Mouse (Mus musculus) midbrain, embryonic 11.5 days (tissue): Measurements from ENCODE around the gene St3gal2. TPM values are rescaled to one million over a fixed set of nuclear protein-coding genes. Genes with fewer than 3 reads are reported as not detected.

ENCODE experiments used
- ATAC-seq: fragments of 200-750 bp; cut with Nextera tagmentation; 2 replicates; pipeline ENCODE4 v1.8.0; 2017; ENCODE audit warnings: moderate TSS enrichment, moderate library complexity; ENCODE audit not compliant: low FRiP score
- DNase-seq: peaks from one replicate; pipeline ENCODE4 v3.0.0; 2015; ENCODE audit warnings: low spot score; ENCODE audit errors: missing footprints
- H3K27ac ChIP-seq: fragments of 300-500 bp; sonication (generic); 2 replicates; pipeline ENCODE4 v1.5.1; 2014; ENCODE audit warnings: low read depth, low read length
- H3K27me3 ChIP-seq: fragments of 300-500 bp; sonication (generic); 2 replicates; pipeline ENCODE4 v1.6.1; 2014; ENCODE audit warnings: mild to moderate bottlenecking, low read length, moderate library complexity, mixed read lengths; ENCODE audit not compliant: control insufficient read depth, insufficient read depth
- H3K36me3 ChIP-seq: fragments of 300-500 bp; sonication (generic); 2 replicates; pipeline ENCODE4 v1.6.1; 2014; ENCODE audit warnings: mild to moderate bottlenecking, low read length, moderate library complexity, mixed read lengths; ENCODE audit not compliant: control insufficient read depth, insufficient read depth
- H3K4me1 ChIP-seq: fragments of 300-500 bp; sonication (generic); 2 replicates; pipeline ENCODE4 v1.6.1; 2014; ENCODE audit warnings: low read length; ENCODE audit not compliant: control insufficient read depth, insufficient read depth
- H3K4me2 ChIP-seq: fragments of 300-500 bp; sonication (generic); 2 replicates; pipeline ENCODE4 v1.6.1; 2014; ENCODE audit warnings: mild to moderate bottlenecking, moderate library complexity
- H3K4me3 ChIP-seq: fragments of 300-500 bp; sonication (generic); 2 replicates; pipeline ENCODE4 v1.5.1; 2014; ENCODE audit warnings: low read depth, low read length
- H3K9ac ChIP-seq: fragments of 300-500 bp; sonication (generic); 2 replicates; pipeline ENCODE4 v1.6.1; 2014; ENCODE audit warnings: low read length
- H3K9me3 ChIP-seq: fragments of 300-500 bp; sonication (generic); 2 replicates; pipeline ENCODE4 v1.6.1; 2016; ENCODE audit warnings: low read length; ENCODE audit not compliant: control insufficient read depth
- WGBS: fragments of 180-500 bp; shearing (Covaris S2); extraction: QIAGEN DNeasy Blood & Tissue Kit; methylation state at CpG from one replicate; pipeline ENCODE4 v1.1.7; 2014; 5-methylcytosine and 5-hydroxymethylcytosine counted together
- polyA plus RNA-seq: library from polyadenylated mRNA; unstranded; fragments of >200 nt; fragmentation: Nextera tagmentation; extraction: Ambion mirVana; gene quantifications from 2 replicates; pipeline ENCODE4 v1.2.1, GENCODE M21; 2014

The St3gal2 gene
- polyA plus RNA-seq, 1 experiment from 2014 or later = 11.3 TPM

DNA sequence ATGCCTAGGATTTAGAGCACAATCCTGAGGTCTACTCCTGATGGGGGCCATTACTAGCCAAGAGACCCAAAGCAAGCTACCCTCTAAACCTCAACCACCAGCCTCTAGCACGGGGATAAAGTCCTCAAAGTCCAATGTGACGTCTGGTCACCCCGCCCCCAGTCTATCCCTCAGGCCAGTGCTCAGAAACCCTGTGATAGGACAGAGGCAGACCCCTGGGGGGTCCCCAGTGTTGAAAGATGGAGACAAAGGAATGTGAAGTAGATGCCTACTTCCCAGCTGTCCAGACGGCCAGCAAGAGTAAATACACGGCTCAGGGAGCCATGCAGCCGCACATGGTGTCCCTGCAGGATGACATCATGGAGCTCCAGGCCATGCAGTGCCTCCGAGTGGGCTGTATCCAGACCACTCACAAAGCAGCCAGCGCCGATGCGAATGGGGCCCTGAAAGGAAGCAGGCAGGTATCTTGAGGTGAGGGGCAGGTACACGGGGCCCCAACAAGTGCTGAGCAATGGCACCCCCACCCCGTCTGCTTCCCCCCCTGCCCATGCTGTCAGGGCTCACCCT lies 29.7 kb upstream of the St3gal2 start:
- H3K4me1 ChIP-seq = no peaks in the 10 kb centered on the region
- no peaks in the 10 kb centered on the region for H3K9me3 ChIP-seq
- H3K36me3 ChIP-seq = peaks cover 7% of the 10 kb centered on the region; the same call in 1 of the 2 replicates
- ATAC-seq = no peak
- H3K4me3 ChIP-seq = no peak overlapping the region
- WGBS = 73% methylated on average over 12 of the region's 12 CpGs
- DNase-seq = no peak
- no peak overlapping the region for H3K4me2 ChIP-seq
- no peaks in the 10 kb centered on the region for H3K27me3 ChIP-seq
- no peak overlapping the region for H3K27ac ChIP-seq
- no peak overlapping the region for H3K9ac ChIP-seq

DNA sequence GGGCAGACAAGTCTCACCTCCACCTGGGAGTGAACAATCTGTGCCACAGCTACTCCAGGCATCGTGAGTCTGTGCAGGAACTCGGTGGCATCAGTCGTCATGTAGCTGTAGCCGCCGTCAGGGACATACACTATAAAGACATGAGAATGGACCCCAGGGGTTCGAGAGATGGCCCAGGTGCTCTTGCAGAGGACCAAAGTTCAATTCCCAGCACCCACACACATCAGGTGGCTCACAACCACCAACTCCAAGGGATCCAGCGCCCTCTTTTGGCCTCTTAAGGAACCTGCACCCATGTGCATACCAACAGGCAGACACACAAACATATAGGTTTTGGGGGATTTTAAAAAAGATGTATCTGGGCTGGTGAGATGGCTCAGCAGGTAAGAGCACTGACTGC lies 27.7 kb upstream of the St3gal2 start:
- H3K36me3 ChIP-seq = peaks cover 7% of the 10 kb centered on the region; the same call in 1 of the 2 replicates

DNA sequence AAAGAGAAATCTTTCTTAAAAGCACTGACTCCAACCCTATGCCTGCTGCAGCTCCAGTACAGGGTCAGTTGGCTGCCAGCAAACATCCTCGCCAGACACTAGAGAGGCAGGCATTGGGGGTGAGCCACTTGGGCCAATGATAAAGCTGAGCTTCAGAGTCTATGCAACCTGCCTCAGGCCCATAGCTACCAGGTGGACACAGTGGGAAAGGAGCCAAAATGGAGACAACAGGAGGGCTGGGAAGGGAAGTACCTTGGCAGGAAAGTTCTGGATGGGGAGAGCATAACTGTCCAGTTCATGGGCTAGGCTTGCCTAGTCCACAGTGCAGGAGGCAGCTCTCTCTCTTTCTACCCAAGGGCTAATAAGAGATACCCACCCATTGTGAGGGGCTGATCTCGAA lies 26.8 kb upstream of the St3gal2 start:
- H3K4me1 ChIP-seq = no peaks in the 10 kb centered on the region
- H3K9me3 ChIP-seq = no peaks in the 10 kb centered on the region
- DNase-seq = no peak
- 90% methylated on average over 2 of the region's 2 CpGs for WGBS
- no peak for ATAC-seq
- no peaks in the 10 kb centered on the region for H3K27me3 ChIP-seq
- H3K4me3 ChIP-seq = no peak overlapping the region
- no peak overlapping the region for H3K27ac ChIP-seq
- no peak overlapping the region for H3K4me2 ChIP-seq
- no peak overlapping the region for H3K9ac ChIP-seq
- H3K36me3 ChIP-seq = peaks cover 7% of the 10 kb centered on the region; the same call in 1 of the 2 replicates

More for the DNA sequence above, 27.7 kb upstream of the St3gal2 start:
- H3K4me1 ChIP-seq = no peaks in the 10 kb centered on the region
- no peak for ATAC-seq
- 92% methylated on average over 7 of the region's 7 CpGs for WGBS
- DNase-seq = no peak
- no peak overlapping the region for H3K4me3 ChIP-seq
- no peak overlapping the region for H3K27ac ChIP-seq
- no peaks in the 10 kb centered on the region for H3K9me3 ChIP-seq
- H3K4me2 ChIP-seq = no peak overlapping the region
- no peaks in the 10 kb centered on the region for H3K27me3 ChIP-seq
- H3K9ac ChIP-seq = no peak overlapping the region

DNA sequence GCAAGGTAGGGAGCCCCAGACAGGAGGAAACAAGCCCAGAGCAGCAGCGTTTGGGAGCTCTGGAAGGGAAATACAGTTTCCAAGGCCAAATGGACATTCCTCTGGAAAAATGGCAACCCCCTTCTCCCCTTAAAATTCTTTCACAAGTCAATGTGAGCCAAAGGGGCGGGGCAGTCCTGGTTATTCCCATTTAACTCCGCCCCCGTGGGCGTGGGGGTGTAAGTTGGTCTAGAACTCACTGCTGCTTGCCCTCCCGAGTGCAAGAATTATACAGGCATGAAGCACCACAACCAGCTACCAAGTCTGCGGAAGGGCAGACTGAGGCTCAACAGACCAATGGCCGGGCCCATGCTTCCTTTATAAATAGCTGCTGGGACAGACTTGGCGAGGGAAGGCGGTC lies 24.9 kb upstream of the St3gal2 start:
- Histone ChIP-seq H3K4me1 (no peaks in the 10 kb centered on the region), H3K9me3 (no peaks in the 10 kb centered on the region), H3K36me3 (no peaks in the 10 kb centered on the region), H3K9ac (no peak overlapping the region), H3K4me2 (no peak overlapping the region), H3K27me3 (no peaks in the 10 kb centered on the region), H3K4me3 (no peak overlapping the region), H3K27ac (no peak overlapping the region)
- 90% methylated on average over 10 of the region's 10 CpGs for WGBS
- DNase-seq (no peak), ATAC-seq (no peak)

DNA sequence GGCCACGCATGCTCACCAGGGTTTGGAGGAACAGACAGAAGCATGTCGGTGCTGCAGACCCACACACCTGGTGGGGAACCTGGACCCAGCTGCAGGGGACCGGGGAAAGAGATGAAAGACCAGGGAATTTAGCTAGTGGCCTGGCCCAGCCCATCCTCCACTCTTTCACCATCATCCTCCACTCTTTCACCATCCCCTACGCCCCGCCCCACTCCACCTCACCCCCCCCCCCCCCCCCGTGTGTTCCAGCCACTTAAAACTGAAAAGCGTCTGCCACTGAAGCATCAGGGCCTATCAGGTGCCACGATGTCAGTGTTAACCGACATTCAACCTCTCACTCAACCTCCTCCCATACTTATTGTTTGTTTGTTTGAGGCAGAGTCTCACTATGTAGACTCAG lies 24.5 kb upstream of the St3gal2 start:
- H3K4me1 ChIP-seq = no peaks in the 10 kb centered on the region
- no peak for ATAC-seq
- H3K27ac ChIP-seq = no peak overlapping the region
- no peak overlapping the region for H3K4me3 ChIP-seq
- 75% methylated on average over 7 of the region's 9 CpGs for whole genome bisulfite sequencing
- no peak overlapping the region for H3K9ac ChIP-seq
- DNase-seq = no peak
- no peaks in the 10 kb centered on the region for H3K27me3 ChIP-seq
- no peak overlapping the region for H3K4me2 ChIP-seq
- no peaks in the 10 kb centered on the region for H3K9me3 ChIP-seq
- H3K36me3 ChIP-seq = no peaks in the 10 kb centered on the region

DNA sequence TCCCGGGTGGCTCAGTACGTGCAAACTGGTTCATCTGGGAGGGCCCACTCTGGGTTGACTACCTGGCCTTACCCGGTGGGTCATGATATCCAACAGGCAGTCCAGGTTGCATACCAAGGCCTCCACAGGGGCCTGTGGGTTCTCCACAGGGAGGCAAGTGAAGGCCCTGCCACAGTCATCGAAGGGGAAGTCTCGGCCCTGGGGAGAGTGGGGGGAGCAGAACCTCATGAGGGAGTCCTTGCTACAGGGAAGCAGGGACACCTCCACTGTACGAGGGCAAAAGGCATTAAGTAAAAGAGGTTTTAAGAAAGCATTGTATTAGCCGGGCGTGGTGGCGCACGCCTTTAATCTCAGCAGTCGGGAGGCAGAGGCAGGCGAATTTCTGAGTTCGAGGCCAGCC lies 23.9 kb upstream of the St3gal2 start:
- Histone ChIP-seq H3K9ac (no peak overlapping the region), H3K27ac (no peak overlapping the region), H3K4me2 (no peak overlapping the region), H3K4me3 (no peak overlapping the region), H3K9me3 (no peaks in the 10 kb centered on the region), H3K27me3 (no peaks in the 10 kb centered on the region), H3K36me3 (no peaks in the 10 kb centered on the region), H3K4me1 (no peaks in the 10 kb centered on the region)
- ATAC-seq (no peak), DNase-seq (no peak)
- WGBS = 96% methylated on average over 13 of the region's 13 CpGs

DNA sequence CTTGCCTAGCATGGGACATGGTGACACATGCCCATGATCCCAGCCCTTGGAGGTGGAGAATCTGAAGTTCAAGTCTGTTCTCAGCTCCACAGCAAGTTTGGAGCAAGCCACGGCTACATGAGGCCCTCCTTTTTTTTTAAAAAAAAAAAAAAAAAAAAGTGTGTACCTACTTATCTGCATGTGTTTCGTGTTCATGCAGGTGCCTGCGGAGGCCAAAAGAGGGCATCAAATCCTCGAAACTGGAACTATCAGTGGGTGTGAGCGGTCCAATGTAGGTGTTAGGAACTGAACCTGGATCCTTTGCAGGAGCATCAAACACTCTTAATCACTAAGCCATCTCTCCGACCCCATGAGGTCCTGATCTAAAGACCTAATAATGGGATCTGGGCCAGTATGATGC lies 22.2 kb upstream of the St3gal2 start:
- WGBS = 87% methylated on average over 6 of the region's 6 CpGs
- no peak overlapping the region for H3K4me2 ChIP-seq
- H3K27ac ChIP-seq = no peak overlapping the region
- H3K9me3 ChIP-seq = no peaks in the 10 kb centered on the region
- no peak for DNase-seq
- H3K4me1 ChIP-seq = no peaks in the 10 kb centered on the region; the same call in 1 of the 2 replicates
- no peaks in the 10 kb centered on the region for H3K36me3 ChIP-seq
- H3K9ac ChIP-seq = no peak overlapping the region
- no peak for ATAC-seq
- H3K4me3 ChIP-seq = no peak overlapping the region
- no peaks in the 10 kb centered on the region for H3K27me3 ChIP-seq

DNA sequence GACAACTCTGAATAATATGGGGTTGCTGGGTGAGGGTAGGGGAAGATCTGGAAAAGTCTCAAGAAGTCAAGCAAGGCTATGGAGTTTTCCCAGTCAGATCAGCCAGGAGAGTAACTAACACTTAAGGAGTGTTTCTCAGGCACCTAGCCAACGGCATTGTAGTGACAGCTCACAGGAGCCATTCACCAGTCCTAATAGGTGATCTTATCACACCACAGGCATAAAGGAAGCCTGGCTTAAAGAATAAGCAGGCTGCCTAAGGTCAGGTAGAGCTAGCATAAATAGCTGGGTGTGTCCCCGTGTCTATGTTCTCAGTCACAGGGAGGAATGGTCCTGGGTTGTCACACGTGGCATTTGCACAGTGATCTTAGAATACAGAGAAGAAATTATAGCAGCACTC lies 18.7 kb upstream of the St3gal2 start:
- ATAC-seq = no peak
- no peak for DNase-seq
- Histone ChIP-seq H3K27ac (no peak overlapping the region), H3K36me3 (no peaks in the 10 kb centered on the region), H3K4me2 (no peak overlapping the region), H3K9me3 (no peaks in the 10 kb centered on the region), H3K9ac (no peak overlapping the region), H3K27me3 (no peaks in the 10 kb centered on the region), H3K4me1 (no peaks in the 10 kb centered on the region; the same call in 1 of the 2 replicates), H3K4me3 (no peak overlapping the region)
- 91% methylated on average over 3 of the region's 3 CpGs for WGBS

DNA sequence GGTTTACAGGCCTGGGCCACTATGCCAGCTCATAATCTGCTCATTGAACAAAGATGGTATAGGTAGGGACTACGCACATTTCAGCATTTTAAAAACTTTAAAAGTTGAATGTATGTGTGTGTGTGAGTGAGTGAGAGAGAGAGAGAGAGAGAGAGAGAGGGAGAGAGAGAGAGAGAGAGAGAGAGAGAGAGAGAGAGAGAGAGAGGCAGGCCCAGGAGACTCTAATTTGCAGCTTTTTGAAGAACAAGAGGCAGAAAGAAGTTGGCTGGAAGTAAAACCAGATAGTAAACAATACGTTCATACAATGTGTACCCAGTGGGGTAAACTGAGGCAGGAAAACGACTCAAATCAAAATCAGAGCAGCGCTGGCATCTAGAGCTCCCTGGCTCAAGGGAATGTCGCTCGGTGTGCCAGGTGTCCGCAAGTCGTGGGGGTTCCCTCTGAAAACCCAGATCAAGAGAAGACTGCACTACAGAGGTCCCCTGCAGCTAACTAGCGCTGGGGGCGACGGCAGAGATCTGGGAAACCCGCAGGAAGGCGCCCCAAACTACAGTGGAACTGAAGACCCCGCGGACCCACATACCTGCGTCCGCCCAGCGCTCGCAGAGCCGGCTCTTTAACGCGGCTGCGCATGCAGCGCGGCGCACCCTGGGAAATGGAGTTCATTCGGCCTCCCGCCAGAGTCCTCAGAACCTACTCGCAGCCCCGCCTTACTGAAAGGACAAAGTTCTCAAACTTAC lies 17.7 kb upstream of the St3gal2 start, which contains the start of gene Fuk:
Gene Fuk (minus strand): TSS at position 650 of the 740 bp plus-strand sequence.
- no peak within 1 kb of the TSS for H3K27ac ChIP-seq

More for the DNA sequence above, 17.7 kb upstream of the St3gal2 start, which contains the start of gene Fuk:
- Histone ChIP-seq H3K9ac (peak within 1 kb of the TSS; percentile 55), H3K9me3 (no peaks in the 10 kb centered on the region), H3K4me2 (peak within 1 kb of the TSS; percentile 43), H3K36me3 (no peaks in the 10 kb centered on the region), H3K4me3 (peak within 1 kb of the TSS; percentile 46), H3K4me1 (no peaks in the 10 kb centered on the region; the same call in 1 of the 2 replicates), H3K27me3 (no peaks in the 10 kb centered on the region)
- DNase-seq (peak; percentile 97), ATAC-seq (peak; percentile 97)
- WGBS = 3% methylated on average over 30 of the region's 30 CpGs
